Mouse (Mus musculus) liver, adult 2 months (tissue): Measurements from ENCODE around the gene Pdik1l. TPM values are rescaled to one million over a fixed set of nuclear protein-coding genes. Genes with fewer than 3 reads are reported as not detected.
A peak's percentile ranks its signal among the peaks of the same experiment; 100 is the strongest.

Experiments used
- DNase-seq: peaks from one replicate; pipeline ENCODE4 v3.0.0-alpha.2; 2011; ENCODE audit warnings: low read depth, low spot score; ENCODE audit errors: extremely low read depth
- H3K27ac ChIP-seq: fragments of 200-500 bp; replicated peaks from 2 replicates; pipeline ENCODE4 v1.5.1; 2012; ENCODE audit warnings: low read depth, mild to moderate bottlenecking, control low read depth, inconsistent platforms, low read length; ENCODE audit not compliant: insufficient read depth
- H3K27me3 ChIP-seq: fragments of 200-500 bp; 2 replicates; pipeline ENCODE4 v1.6.1; 2012; ENCODE audit warnings: mild to moderate bottlenecking, moderate library complexity, low read length, inconsistent platforms; ENCODE audit not compliant: control insufficient read depth, insufficient read depth
- H3K36me3 ChIP-seq: fragments of 200-500 bp; 2 replicates; pipeline ENCODE4 v1.6.1; 2012; ENCODE audit warnings: low read length, inconsistent platforms; ENCODE audit not compliant: control insufficient read depth, insufficient read depth
- H3K4me1 ChIP-seq: fragments of 200-500 bp; 2 replicates; pipeline ENCODE4 v1.6.1; 2011; ENCODE audit warnings: low read length; ENCODE audit not compliant: control insufficient read depth, insufficient read depth
- H3K4me3 ChIP-seq: fragments of 200-500 bp; 2 replicates; pipeline ENCODE4 v1.5.1; 2011; ENCODE audit warnings: low read depth, mild to moderate bottlenecking, control low read depth, low read length, moderate library complexity; ENCODE audit not compliant: insufficient read depth
- H3K79me2 ChIP-seq: fragments of 200-500 bp; 2 replicates; pipeline ENCODE4 v1.6.1; 2012; ENCODE audit warnings: inconsistent platforms, mild to moderate bottlenecking, low read length, moderate library complexity; ENCODE audit not compliant: control insufficient read depth, insufficient read depth
- H3K9ac ChIP-seq: fragments of 200-500 bp; 2 replicates; pipeline ENCODE4 v1.6.1; 2012; ENCODE audit warnings: low read depth, mild to moderate bottlenecking, control low read depth, inconsistent platforms, low read length
- CTCF ChIP-seq: fragments of 200-500 bp; IDR thresholded peaks from 2 replicates; pipeline ENCODE4 v1.5.1; 2011; ENCODE audit warnings: low read depth, low read length, control low read depth
- POLR2A ChIP-seq: fragments of 200-500 bp; IDR thresholded peaks from 2 replicates; pipeline ENCODE4 v1.6.1; 2011; ENCODE audit warnings: low read length, control low read depth; ENCODE audit not compliant: insufficient read depth; ENCODE audit errors: extremely low read depth
- WGBS: fragments of 180-500 bp; shearing (Covaris S2); methylation state at CpG from one replicate; pipeline ENCODE4 v1.1.7; 2018; 5-methylcytosine and 5-hydroxymethylcytosine counted together
- polyA plus RNA-seq: library from polyadenylated mRNA; depleted of rRNA; stranded (reverse); fragments of >200 nt; gene quantifications from 2 replicates; pipeline ENCODE4 v1.2.3, GENCODE M21; 2012
- total RNA-seq: library from RNA; depleted of rRNA; stranded (reverse); fragments of >200 nt; gene quantifications from 2 replicates; pipeline ENCODE4 v1.2.3, GENCODE M21; 2014

Pdik1l gene
- total and polyA plus RNA-seq, 2 experiments = 2.7 to 7.8 TPM

- H3K4me3 ChIP-seq = peak within 1 kb of the TSS; percentile 85
- H3K27me3 ChIP-seq = no peaks in the 10 kb centered on the region; the same call in 1 of the 2 replicates
- no peaks in the 10 kb centered on the region for H3K36me3 ChIP-seq
- no peak within 1 kb of the TSS for H3K27ac ChIP-seq
- peak; percentile 55 for DNase-seq
- under 1% methylated on average over 60 of the region's 60 CpGs for WGBS
- H3K79me2 ChIP-seq = no peaks in the 10 kb centered on the region
- no peak for TF ChIP-seq POLR2A
- TF ChIP-seq CTCF = peak; percentile 84
- H3K9ac ChIP-seq = peak within 1 kb of the TSS; percentile 82
- H3K4me1 ChIP-seq = no peaks in the 10 kb centered on the region
These were observed 42.4 kb downstream of the Pdik1l start, which contains the start of gene Zfp593 for GRCm38 (mm10) chr4:134245148-134245843. Gene Zfp593 (minus strand): TSS chr4:134245592.

GRCm38 (mm10) chr4:134243516-134244250 is 44.0 kb downstream of the Pdik1l start, which contains the start of gene E130218I03Rik:
Gene E130218I03Rik (plus strand): TSS chr4:134243662.
- Histone ChIP-seq H3K27ac (no peak within 1 kb of the TSS), H3K4me1 (peaks cover 2% of the 10 kb centered on the region), H3K79me2 (no peaks in the 10 kb centered on the region), H3K27me3 (no peaks in the 10 kb centered on the region), H3K4me3 (no peak within 1 kb of the TSS), H3K36me3 (no peaks in the 10 kb centered on the region), H3K9ac (no peak within 1 kb of the TSS)
- no peak for DNase-seq
- no peak for TF ChIP-seq POLR2A
- no peak for TF ChIP-seq CTCF
- WGBS = 95% methylated on average over 17 of the region's 17 CpGs

DNA sequence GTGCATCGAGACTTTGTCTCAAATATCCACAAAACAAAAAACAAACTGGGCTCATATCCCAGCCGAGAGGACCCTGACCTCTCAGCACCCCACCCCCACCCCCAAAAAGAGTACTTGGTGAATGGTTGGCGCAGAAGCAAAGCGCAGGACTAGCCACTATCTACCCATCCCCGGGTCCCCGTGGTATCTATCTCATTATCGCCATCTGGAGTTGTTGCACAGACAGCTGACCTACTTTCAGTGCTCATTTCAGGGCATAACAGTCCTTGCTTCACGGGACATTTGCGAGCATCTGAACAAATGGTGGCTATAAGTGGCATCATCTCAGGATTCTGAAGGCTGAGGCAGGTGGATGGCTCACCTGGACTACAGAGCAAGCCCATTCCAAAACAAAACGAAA is 49.0 kb downstream of the Pdik1l start:
- Histone ChIP-seq H3K27me3 (no peaks in the 10 kb centered on the region), H3K79me2 (no peaks in the 10 kb centered on the region), H3K4me3 (no peak overlapping the region), H3K4me1 (peaks cover 4% of the 10 kb centered on the region), H3K27ac (no peak overlapping the region; the same call in 1 of the 2 replicates), H3K9ac (no peak overlapping the region), H3K36me3 (no peaks in the 10 kb centered on the region)
- TF ChIP-seq POLR2A (no peak), CTCF (no peak)
- no peak for DNase-seq
- WGBS = 7% methylated on average over 10 of the region's 10 CpGs

- Histone ChIP-seq H3K9ac (no peak within 1 kb of the TSS), H3K27ac (no peak within 1 kb of the TSS; the same call in 1 of the 2 replicates), H3K27me3 (no peaks in the 10 kb centered on the region), H3K4me1 (peaks cover 4% of the 10 kb centered on the region), H3K79me2 (no peaks in the 10 kb centered on the region), H3K36me3 (no peaks in the 10 kb centered on the region), H3K4me3 (no peak within 1 kb of the TSS)
- WGBS = 4% methylated on average over 18 of the region's 18 CpGs
- peak; percentile 79 for DNase-seq
- TF ChIP-seq POLR2A (no peak), CTCF (no peak)
These were observed 49.4 kb downstream of the Pdik1l start, which contains the start of gene Cnksr1 for GRCm38 (mm10) chr4:134238279-134238651. Gene Cnksr1 (minus strand): TSS chr4:134238399.

GRCm38 (mm10) chr4:134237582-134238278 is 50.0 kb downstream of the Pdik1l start:
- no peak for DNase-seq
- H3K27ac ChIP-seq = no peak overlapping the region

More at GRCm38 (mm10) chr4:134237582-134238278, 50.0 kb downstream of the Pdik1l start:
- Histone ChIP-seq H3K27me3 (no peaks in the 10 kb centered on the region), H3K9ac (no peak overlapping the region), H3K4me1 (peaks cover 4% of the 10 kb centered on the region), H3K36me3 (no peaks in the 10 kb centered on the region), H3K79me2 (no peaks in the 10 kb centered on the region), H3K4me3 (no peak overlapping the region)
- no peak for TF ChIP-seq CTCF
- no peak for TF ChIP-seq POLR2A
- 65% methylated on average over 19 of the region's 19 CpGs for WGBS
